Mouse (Mus musculus) thymus, adult 18-20 months (tissue): ENCODE measurements at regions not wholly inside any gene's neighbourhood (a gene's known extent, or its start where the extent isn't known, plus 50 kb on each side); places are given as distances from the start of the nearest gene placed in this dataset.
"Not testable (repeated sequence)": the region's sequence is repeated elsewhere in the genome, so short reads cannot be mapped to it uniquely, and the experiment has no call there.

ENCODE experiments used
- DNase-seq, 2 experiments: peaks; one replicate each; pipeline ENCODE4 v3.0.0; 2022; ENCODE audit warnings: mixed read lengths in 2 of 2

DNA sequence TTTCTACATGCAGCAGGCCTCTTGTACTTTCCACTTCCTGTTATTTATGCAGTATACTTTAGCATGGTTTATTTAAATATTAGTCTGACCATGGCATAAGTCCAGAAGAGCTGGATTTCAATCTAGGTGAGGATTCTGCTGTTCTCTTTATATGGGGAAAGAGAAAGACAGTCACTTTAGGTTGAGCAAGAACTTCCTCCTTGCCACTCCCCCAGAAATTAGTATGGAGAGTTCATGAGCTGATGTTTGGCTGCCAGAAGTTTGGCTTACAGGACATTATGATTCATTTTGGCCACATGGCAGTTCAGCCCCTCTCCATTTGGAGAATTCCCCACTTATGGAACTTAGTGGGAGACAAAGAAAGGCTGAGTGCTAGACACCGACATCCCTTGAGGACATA, 130.8 kb downstream of the Arrdc3 start:
- DNase-seq = no peak

DNA sequence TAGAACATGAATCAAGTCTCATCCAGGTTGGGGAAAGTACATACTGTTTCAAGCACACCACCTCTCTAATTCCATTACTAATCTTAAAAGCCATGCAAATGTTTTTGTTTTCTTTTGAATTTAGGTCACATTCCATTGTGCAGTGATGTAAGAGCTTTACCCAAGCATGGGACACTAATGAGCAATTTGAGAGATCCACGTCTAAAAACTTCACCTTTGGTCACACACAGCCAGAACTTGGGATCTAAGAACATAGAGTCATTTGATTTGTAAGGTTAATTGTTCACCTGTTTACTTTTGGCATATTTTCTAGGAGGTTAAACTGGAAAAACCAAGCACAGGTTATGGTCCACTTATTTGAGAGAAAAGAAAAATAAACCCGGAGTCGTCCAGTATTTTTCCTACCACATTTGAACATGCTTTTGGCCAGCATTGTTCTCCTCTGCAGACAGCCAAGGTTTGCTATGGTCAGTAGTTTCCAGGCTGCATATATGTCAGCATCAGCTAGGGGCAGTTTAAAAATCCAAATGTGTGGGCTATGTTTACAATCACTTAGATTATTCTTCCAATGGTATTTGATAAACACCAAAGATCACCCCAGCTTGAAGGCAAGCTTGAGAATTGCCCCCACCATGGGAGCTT, 137.0 kb downstream of the Arrdc3 start:
- DNase-seq = no peak

DNA sequence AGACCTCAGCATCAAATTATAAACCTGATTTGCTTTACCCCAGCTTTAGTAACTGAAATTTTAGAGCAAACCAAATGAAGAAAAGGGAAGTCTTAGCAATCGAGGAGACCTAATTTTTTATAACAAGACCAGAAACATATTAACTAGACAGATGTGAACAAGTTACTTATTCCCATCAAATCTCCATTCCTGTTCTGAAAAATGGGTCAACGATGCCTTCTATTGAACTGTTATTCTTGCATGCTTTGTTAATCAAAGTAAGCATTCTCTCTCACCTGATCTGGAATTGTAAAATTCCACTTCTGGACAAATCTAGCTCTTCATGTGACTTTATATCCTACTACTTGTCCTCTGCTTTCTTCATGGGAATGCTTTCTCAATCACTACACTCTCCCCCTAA, 137.6 kb downstream of the Arrdc3 start:
- no peak for DNase-seq

DNA sequence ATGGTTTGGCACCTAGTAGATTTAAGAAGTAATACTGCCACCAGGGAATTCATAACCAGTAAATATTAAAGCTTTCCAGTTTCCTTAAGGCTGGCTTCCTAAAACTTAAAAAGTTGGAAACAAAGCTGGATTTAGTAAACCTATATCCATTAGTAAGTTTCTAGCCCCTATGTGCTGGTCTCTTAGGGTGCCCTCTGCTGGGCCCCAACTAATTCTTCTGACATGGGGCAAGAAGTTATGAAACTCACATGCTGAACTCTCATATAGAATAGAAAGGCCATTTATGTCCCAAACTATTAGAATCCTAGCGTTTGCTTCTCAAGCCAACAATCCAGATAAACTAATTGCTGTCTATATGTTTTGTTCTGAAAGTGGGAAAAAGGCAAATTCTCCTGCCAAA, 139.2 kb downstream of the Arrdc3 start:
- no peak for DNase-seq

DNA sequence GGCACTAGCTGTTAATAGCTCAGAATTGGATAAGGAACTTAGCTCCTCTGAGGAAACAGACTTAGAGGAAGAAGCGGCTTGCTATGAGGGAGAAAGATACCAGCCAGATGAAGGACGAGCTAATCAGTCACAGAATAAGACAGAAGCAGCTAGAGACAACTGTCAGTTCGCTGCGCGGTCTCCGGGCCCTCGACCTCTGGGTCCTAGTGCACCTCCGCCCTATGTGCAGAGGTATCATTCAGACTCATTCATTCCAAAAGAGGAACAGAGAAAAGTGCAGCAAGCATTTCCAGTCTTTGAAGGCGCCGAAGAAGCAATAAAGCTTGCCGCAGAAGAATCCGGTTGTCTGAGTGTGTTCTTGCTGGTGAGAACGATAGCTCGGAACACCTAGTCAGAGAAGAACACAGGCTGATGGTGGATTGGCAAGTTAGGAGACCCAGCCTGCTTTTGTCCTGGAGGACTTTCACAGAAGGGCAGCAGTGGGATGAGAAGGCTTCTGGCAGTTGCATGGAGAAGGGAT, 142.1 kb downstream of the Arrdc3 start:
- not testable (repeated sequence) for DNase-seq

DNA sequence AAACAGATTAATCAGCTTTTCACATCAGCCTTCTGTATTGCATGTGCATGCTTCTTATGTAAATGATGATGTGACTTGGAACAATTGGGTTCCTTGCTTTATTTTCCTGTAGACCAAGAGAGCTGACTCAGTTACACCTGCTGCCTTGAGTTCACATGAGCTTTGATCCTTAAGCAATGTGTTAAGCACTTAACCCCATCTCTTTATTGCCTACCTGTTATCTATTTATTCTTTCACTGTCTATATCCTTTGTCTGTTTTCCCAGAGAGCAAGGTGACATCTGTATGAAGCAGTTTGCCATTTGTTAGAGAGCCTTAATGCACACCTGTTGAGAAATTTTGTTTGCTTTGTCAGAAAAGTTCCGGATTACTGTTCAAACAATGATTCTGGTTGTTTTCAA, 154.1 kb downstream of the Arrdc3 start:
- DNase-seq = no peak

DNA sequence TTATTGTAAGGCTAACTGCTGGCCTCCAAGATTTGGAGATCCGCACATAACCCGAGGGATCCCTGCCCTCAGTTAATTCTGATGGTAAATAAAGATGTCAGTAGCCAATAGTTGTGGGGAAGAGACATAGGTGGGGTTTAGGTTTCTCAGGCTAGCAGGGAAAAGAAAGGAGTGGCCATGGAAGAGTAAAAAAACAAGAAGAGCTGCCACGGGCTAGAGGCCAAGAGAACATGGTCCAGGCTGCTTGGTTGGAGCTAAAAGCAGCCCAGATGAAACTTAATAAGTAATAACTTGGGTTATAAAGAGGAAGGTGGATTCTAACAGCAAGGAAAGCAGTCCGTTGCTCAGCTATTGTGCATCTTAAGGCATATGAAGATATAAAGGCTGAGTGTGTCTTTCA, 155.6 kb downstream of the Arrdc3 start:
- DNase-seq = no peak

DNA sequence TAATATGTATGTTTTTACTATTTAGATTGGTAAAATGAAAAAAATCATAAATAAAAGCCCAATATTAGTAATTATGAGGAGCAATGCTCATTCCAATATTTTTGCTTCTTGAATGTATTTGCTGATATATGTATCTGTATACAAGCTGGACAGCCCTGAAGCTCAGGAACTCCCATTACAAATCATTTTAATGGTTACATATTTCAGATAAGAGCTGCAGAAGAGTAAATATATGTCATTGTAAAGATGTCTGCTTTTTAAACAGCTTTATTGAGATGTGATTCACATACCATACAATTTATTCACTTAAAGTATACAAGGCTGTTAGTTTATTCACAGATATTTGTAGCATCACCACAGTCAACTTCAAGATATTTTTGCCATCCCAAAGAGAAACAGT, 157.3 kb downstream of the Arrdc3 start:
- no peak for DNase-seq

DNA sequence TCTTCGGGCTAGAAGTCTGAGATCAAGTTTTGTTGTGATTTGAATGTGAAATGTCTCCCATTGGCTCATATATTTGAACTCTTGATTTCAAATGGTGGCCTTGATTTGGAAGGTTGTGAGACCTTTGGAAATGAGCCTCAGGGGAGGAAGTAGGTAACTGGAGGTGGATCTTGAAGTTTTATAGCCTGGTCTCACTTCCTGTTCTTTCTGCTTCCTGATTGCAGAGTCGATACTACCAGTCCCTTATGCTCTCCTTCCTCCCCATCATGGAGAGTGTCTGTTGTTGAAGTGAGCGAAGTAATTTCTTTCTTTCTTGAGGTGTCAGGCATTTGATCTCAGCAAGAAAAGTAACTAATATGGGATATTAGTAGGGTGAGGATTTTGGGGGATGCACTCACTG, 158.5 kb downstream of the Arrdc3 start:
- no peak for DNase-seq
